Mouse (Mus musculus) spleen, embryonic (tissue): ENCODE data around the gene Bloc1s1.

Experiments used
- CTCF ChIA-PET: fragments of 350-600 bp; sonication (Branson Sonifier 250); formaldehyde crosslinking; loops from one replicate; lab custom pipeline; 2022; lab: Charles Lee

The Bloc1s1 gene

DNA sequence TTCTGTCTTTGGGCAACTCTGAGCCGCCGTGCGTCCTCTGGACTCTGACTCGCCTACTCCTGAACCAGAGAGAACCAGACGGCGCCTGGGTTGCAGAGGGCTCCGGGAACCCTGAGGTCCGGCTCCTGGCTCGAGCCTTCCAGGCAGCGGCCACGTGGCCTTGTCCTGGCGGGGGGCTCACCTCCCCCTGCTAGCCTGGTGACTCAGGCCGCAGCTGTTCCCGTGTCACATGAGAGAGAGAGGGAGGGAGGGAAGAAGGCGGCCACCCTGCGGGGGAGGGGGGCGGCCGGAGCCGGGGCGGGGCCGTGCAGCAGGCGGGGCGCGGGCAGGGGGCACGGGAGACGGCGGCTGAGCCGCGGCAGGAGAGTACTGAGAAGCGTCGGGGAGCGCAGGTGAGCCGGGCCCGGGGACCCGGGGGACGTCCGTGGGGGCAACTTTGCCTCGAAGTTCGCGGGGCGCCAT lies 14.2 kb downstream of the Bloc1s1 start:
- CTCF ChIA-PET = no interaction called here

DNA sequence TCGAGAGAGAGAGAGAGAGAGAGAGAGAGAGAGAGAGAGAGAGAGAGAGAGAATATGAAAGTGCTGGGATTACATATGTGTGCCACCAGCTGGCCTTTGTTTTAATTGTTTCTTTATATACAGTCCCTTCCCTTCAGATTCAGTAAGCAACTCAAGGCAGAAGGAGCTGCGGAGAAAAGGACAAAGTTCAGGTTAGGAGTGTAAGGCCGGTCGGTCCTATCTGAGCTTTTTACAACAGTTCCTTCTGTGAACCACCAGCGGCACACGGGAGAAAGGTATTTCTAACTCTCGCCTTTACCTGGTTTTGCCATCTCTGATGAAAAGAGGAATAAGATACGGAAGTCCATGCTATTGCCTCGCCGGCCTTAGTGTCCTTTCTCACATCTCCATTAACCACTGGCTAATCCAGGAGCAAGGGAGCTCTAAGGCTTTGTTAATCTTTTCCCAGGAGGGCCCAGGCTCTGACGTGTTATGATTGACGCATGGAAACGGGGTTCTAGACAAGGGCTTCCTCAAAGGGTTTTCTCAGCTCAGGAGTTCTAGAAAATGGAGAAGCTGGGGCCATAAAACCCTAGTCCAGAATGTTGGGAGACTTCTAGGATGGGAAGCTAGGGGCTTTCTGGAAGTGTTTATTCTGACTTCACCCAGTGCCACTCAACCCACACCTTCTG lies 14.9 kb downstream of the Bloc1s1 start:
- CTCF ChIA-PET = no interaction called here

DNA sequence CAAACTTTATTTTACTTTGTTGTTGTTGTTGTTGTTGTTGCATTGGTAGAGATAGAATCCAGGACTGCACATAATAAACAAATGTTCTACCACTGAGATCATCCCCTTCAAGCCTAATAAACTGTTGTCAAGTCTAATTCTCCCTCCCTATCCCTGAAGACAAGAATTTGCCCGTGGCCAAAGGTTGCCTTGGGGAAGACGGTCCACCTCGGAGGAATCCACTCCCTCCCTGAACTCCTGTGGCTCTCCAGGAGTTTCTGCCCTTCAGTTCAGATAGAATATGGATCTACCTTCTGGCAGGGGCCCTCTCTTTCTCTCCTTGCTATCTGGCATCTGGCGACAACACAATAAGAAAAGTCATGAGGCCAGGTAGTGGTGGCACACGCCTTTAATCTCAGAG lies 19.0 kb downstream of the Bloc1s1 start:
- CTCF ChIA-PET = no interaction called here

DNA sequence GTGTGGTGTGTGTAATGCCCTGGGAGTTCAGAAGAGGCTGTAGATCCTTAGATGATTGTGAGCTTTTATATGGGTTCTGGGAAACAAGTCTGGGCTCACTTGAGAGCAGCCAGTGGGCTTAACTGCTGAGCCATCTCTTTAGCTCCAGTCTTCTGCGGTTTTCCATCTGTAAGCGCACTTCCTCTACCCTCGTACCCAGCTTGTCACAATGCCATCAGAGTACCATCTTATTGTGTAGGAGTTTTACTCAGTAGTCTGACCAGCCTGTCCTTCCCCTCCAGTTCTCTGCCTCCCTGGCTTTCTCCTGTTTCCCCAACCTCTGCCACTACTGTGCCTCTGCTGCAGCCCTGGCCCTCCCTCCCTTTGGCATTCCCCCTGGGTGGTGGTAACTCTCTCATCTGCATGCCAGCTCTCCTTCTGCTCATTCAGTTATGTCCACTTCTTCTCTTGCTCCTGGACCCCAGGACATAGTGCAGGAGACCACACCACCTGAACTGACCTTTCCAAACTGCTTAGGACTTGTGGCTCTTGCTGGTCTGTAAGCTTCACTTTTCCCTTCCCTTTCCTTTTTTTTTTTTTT lies 21.3 kb downstream of the Bloc1s1 start:
- CTCF ChIA-PET = no interaction called here

DNA sequence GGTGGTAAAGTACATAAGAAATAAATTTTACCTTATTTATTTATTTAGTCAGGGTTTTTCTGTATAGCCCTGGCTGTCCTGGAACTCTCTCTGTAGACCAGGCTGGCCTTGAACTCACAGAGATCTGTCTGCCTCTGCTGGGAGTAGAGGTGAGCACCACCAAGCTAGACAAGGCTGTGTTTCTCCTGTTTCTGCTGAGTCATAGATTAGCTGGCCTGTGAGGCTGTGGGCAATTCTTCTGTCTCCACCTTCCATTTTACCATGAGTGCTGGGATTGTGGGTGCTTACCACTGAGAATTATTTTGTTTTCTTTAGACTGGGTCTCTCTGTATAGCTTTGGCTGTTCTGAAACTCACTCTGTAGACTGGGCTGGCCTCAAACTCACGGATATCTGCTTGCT lies 22.4 kb downstream of the Bloc1s1 start:
- CTCF ChIA-PET = no interaction called here

DNA sequence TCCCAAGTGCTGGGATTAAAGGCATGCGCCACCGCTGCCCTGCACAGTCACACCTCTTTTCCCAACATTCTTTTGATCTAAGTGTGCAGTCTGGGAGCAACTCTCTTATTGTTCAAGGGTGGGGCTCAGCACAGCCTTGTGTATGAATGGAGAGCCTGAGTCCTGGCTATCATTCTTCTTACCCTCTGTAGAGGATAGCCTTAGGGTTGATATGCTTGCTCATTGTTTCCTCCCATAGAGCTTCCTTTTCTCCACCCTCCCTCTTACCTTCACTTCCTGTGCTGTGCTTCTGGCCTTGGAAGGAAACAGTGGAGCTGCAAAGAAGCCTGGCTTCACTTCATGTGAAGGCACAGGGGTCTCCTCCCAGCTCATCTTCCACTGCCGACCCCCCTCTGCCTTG lies 23.1 kb downstream of the Bloc1s1 start, which contains the start of gene Cd63:
TSS of gene Cd63 (plus strand) at position 292 of the 400 bp plus-strand sequence.
- CTCF ChIA-PET = no interaction called here

DNA sequence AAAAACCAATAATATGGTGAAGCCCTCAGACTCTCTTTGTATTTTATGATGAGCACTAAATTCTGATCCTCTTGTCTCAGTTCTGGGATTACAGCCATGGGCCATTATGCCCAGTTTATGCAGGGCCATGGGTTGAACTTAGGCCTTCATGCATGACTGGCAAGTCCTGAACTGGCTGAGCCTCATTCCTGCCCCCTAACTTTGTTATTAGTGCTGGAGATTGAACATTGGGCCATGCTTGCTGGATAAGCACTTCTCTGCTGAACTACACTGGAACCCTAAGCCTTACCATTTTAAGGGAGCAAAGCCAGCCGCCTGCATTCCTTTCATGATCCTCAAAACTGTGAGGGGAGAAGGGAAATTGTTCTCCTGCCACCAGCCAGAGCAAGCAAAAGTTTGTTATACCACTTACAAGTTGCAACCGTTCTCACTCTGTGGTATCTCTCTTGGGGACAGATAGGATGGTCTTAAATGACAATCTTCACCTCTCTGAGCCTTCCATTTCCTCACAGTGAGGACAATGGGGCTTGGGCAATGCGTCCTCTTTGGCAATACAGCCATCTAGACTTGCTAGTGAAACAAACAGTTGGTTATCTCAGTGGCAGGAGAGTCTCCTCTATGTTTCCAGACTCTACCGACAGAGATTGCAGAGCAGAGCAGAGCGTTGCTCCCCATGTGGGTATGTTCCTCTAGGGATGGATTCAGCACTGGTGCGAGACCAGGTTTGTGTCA lies 23.9 kb downstream of the Bloc1s1 start:
- CTCF ChIA-PET = no interaction called here

DNA sequence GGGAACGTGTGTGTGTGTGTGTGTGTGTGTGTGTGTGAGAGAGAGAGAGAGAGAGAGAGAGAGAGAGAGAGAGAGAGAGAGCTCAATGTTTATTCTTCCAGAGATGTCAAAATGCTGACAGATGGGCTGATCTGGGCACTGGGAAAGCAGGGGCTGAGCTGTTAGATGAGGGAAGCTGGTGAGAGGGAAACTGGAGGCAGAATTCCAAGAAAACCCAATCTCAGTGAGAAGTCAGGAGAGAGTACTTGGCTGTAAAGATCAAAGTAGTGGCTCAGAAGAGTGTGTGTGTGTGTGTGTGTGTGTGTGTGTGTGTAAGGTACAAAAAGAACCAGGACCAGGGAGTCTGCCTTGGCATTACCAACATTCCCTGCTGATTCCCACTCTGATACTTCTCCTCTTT lies 26.3 kb downstream of the Bloc1s1 start:
- CTCF ChIA-PET = no interaction called here

DNA sequence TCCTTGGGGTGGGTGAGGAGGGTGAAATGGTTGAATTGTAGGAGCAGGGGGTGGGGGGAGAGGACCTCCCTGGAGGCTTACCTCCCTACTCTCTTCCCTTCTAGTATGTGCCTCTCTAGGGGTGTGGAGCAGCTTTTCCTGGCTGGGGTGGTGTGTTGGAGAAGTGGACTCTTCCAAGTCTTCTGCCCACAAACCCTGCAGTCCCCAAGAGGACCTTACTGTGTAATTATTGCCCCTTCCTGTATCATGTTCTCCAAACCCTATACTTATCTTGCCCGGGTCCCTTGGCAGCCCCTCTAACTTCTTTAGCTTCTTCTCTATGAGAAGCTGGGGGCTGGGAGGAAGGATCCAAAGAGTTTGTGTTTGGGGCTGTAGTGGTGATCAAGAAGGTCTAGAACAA lies 27.0 kb downstream of the Bloc1s1 start:
- CTCF ChIA-PET = interaction anchor here (1.1 kb wide), 1 partner anchor 47 kb away, joined by 21 read pairs; no protein-coding TSS in a partner anchor

DNA sequence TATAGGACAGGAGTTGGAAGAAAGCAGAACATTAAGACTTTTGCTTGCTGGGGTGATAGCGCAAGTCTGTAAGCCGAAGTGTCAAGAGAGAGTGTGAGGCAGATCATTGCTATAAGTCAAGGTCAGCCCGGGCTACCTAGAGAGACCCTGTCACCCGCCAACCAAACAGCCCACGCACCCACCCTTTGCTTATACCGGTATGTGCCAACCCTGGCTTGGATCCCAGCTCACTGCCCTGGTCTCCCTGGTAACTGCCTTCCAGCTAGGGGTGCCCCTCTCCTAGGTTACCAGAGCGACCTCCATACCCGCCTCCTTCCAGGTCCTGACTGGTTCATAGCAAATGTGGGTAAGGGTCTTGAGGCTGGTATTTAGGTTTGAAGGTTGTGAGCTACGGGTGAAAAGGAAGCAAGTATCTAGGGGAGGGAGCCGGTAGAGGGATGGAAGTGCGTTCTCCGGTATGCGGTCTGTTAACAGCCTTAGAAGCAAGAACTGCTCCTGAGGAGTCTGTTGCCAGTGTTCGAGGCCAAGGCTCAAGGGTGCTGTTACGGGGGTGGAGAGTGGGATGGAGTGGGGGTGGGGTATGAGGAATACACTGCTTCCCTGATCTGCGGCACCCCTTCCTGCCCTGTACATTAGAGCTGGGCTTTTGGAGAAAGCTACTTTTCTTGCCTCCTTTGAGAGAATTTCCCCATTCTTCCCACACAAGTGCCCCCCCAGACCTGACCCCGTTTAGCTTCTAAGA lies 27.7 kb downstream of the Bloc1s1 start:
- CTCF ChIA-PET = interaction anchor here (0.5 to 1.8 kb wide), 5 partner anchors 46 to 165 kb away, joined by 3 to 21 read pairs (median 3); no protein-coding TSS in a partner anchor

DNA sequence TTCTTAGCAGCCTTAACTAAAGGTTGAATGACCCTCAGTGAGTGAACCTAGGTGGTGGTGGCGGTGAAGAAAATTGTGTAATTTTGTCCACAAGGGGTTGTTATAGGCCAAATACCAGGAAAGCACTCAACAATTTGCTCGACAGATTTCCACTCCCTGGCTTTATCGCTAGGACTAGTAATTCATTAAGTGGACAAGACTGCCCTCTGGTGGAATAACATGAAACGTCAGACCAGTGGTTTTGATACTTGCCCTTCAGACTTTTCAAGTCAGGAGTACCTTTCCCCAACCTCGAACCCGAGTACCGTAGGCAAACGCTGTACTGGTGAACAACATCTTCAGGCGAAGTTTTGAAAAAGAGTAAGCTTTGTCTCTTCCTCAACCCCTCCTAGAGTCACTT lies 28.4 kb downstream of the Bloc1s1 start:
- CTCF ChIA-PET = interaction anchor here (0.5 to 1.8 kb wide), 4 partner anchors 19 to 165 kb away, joined by 3 to 5 read pairs (median 3); no protein-coding TSS in a partner anchor

DNA sequence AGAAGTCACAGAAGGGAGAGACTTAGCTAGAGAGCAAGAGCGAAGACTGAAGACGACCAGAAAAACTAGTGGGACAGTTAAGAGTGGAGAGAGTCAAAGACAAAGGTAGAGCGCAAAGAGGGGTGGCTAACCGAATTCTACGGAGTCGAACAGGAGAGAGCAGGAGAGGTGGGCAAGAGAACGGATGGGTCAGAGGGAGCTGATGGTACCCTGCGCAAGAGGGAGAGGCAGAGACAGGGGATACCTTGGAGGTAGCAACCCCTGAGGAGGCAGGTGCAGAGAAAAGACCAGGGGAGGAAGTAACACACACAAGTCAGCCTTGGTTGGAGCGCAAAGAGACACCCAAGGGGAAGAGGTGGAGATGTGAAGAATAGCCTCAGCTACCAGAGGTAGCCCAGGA lies 31.6 kb downstream of the Bloc1s1 start:
- CTCF ChIA-PET = no interaction called here

DNA sequence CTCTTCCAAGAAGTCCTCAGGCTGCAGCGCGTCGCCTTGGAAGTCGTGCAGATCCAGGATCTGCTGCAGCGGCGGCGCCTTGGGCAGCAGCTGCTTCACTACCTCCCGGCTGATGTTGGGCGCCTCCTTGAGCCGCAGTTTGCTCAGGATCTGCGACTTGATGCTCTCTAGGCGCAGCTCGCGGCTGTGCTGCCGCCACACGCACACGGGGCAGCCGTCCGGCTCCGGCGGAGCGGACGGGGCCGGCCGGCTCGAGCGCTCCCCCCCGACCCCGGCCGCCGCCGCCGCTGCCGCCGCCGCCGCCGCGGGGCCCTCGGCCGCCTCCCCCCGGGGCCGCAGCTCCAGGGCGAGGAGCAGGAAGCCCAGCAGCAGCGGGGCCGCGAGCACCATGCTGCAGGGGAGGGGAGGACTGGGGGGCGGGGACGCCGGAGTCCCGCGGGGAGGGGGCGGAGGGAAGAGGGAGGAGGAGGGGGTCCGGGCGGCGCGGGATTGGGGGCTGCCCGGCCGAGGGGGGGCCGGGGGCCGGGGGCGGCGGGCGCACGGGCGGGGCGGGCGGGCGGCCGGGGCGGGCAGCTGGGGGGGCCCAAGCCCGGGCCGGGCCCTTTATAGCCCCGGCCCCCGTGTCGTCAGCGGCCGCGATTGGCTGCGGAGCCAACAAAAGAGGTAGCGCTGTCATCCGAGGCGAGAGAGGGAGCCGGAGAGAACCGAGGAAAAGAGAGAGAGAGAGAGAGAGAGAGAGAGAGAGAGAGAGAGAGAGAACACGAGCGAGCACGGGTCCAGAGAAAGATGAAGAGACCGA lies 32.3 kb downstream of the Bloc1s1 start, which contains the start of gene Gdf11:
TSS of gene Gdf11 (minus strand) at position 423 of the 799 bp plus-strand sequence.
- CTCF ChIA-PET = no interaction called here

DNA sequence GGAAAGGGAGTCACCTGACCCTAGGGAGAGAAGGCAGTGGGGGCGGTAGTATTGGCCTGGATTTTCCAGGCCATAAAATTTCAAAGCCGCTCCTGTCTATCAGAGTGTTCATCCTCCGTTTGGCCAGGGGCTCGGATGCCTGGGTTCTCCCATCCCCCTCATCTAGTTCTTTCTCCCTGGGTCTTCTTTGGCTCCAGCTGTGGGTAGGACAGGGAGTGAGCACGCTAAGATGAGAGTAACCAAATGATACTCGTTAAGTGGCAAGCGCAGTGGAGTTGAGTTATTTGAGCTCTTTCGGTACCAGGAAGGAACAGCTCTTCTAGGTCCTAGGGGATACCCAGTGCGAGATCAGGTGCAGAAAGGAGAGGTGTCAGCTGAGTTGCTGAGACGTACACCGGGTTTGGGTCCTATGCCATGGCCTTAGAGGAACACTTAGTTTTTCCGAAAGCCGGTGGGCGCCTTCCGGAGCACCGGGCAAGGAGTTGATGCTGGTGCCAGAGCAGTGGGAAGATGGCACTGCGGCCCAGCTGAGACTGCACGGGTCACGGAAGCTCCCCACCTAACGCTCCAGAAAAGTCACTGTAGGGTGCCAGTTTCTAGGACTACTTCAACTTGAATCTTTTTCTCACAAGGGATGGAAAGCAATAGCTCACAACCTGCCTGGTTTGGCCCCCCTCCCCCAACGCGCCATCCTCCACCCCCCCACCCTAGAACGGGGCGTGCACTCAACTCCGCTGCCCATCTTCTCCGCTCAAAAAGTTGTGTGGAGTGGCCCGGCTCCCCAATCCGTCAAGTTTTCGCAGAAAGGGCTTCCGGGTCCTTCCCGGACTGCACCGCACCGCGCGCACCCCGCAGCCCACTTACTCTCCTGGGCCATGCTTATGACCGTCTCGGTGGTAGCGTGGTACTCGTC lies 33.2 kb downstream of the Bloc1s1 start:
- CTCF ChIA-PET = interaction anchor here (0.8 kb wide), 1 partner anchor 11 kb away, joined by 3 read pairs; no protein-coding TSS in a partner anchor

DNA sequence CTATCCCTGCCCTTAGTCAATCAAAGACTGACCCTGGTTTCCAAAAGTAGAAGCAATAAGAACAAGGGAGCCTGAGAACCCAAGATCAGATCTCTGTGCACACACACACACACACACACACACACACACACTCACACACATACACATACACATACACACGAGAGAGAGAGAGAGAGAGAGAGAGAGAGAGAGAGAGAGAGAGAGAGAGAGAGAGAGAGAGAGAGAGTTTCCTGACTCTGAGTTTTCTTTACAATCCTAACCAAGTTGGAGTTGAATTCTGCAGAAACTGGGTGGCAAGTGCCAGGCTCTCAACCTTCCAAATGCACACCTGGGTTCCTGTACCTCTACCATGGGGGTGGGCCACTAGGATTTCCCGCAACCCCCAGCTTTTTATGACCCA lies 34.0 kb downstream of the Bloc1s1 start:
- CTCF ChIA-PET = interaction anchor here (0.5 kb wide), 1 partner anchor 392 kb away, joined by 4 read pairs; no protein-coding TSS in a partner anchor

DNA sequence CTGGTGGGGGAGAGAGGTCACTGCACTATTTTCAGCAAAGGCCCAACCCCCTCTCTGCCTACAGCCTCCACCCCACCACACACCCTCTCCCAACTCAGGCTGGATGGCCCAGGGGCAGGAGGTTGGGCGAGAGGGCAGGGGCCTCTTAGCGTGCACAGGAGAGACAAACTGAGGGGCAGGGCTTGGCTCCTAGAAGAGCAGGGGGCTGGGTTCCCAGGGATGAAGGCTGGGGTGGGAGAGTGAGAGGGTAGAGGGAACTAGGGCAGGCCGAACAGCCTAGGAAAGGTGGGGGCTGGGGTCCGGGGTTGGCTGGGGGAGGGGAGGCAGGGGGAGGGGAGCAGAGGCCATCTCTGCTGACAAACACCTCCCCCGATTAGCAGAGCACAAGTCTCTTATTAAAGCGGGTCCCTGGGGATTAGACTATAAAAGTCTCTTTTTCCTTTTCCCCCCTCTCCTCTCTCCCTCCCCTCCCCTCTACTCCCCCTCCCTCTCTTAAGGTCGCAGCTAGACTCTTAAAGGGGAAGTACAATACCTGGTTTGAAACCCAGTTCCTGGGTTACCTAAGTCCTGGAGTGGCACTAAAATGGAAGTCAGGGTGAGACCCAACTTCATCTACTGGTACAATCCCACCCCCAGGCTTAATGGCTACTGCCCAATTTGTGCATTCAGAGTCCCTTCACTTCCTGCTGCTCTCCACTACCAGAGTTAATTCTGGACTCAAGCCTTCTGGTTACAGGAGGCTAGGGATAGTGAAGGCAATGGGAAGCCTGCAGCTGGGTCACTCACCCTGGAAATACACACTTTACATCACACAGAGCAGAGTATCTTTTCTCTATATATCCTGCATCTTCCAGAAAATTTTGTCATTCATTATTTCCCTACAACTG lies 34.7 kb downstream of the Bloc1s1 start:
- CTCF ChIA-PET = interaction anchor here (0.5 kb wide), 1 partner anchor 392 kb away, joined by 4 read pairs; no protein-coding TSS in a partner anchor

DNA sequence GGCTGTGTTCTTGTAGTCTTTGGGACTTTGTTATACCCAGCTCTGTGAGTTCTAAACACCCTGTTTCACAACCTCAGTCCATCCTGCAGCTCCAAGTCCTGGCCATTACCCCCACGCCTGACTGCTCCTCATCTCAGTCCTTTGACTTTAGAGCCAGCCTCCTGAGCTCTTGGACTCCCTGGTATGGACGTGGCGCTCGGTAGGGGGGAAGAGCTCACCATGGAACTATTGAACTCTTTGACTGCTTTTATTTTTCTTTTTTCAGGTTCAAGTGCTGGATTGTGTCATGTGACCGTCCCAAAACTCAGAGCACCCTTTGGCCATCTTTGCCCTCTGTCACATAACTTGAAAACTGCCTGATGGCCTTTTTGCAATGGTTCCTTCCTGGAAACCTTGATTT lies 41.8 kb downstream of the Bloc1s1 start:
- CTCF ChIA-PET = interaction anchor here (1.3 kb wide), 1 partner anchor 11 kb away, joined by 5 read pairs; no protein-coding TSS in a partner anchor

DNA sequence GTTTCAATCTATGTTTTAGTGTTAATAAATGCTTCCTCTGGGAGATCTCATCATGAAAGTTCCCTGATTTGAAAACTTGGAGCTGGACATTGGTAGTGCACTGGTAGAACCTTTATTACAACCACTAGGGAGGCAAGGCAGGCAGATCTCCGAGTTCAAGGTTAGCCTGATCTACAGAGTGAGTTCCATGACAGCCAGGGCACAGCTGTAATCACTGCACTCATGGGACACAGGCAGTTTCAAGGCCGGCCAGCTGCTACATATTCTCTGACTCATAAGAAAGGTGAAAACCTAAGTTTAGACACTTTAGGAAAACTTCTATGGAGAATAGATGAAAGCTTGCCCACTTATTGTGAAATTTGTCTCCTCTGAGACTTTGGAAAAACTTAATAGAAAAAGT lies 45.0 kb downstream of the Bloc1s1 start:
- CTCF ChIA-PET = interaction anchor here (0.6 kb wide), 1 partner anchor 132 kb away, joined by 14 read pairs; no protein-coding TSS in a partner anchor
